Mouse (Mus musculus): ENCODE data around the gene Cyp3a16.
"Not testable (repeated sequence)": the region's sequence is repeated elsewhere in the genome, so short reads cannot be mapped to it uniquely, and the experiment has no call there.

Gene Cyp3a16

DNA sequence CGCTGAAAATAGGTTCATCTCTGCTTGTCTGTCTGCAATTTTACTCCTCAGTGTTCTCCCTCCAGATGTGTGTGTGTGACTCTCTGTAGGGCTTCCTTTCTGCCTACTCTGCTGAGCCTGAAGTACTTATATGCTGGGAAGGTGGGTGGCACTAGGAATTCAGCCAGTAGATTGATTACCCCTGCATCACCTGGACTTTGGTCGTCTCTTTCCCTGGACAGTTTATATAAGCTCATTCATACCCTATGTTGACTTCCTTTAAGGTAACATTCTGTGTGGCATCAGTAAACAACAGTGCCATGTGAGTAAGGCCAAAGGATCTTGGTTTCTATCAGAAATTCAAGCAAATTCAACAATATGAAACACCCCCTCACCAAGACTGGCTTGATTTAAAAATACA is at the start of gene Cyp3a16:
Cyp3a16 (minus strand) TSS at position 101 of the 400 bp plus-strand sequence.
- not testable (repeated sequence) for DNase-seq (ENCODE audit: low read depth, low spot score)

DNA sequence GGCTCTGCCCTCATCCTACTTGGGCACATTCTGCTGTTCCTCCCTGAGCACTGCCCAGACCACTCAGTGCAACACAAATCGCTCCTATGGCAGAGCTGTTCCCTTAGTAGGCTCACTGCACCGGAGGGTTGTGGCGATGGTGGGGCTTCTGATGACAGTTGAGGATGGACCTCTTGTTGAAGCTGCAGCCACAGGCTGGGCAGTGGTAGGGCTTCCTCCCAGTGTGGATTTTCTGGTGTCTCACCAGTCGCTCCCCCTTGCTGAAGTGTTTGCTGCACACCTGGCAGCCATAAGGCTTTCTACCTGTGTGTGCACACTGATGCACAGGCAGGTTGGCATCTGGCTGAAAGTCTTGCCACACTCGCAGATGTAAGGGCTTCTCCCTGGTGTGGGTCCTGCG is 20.8 kb upstream of the Cyp3a16 start:
- DNase-seq (ENCODE audit: low read depth, low spot score) = no peak

- DNase-seq (ENCODE audit: low read depth, low spot score) = no peak
Observed at GRCm38 (mm10) chr5:145464304-145465088, 5.0 kb downstream of the Cyp3a16 start.

DNA sequence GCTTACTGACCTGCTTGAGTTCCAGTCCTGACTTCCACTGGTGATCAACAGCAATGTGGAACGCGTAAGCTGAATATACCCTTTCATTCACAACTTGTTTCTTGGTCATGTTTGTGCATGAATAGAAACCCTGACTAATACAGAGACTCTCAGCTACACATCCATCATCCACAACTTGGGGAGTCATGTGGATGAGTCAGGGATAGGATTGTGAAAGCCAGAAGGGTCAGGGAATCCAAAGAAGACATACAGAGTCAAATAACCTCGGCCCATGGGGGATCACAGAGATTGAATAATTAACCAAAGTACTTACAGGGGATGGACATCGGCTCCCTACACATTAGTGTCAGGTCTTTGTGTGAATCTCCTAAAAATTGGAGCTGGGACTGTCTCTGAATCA is 7.2 kb downstream of the Cyp3a16 start:
- no peak for DNase-seq (ENCODE audit: low read depth, low spot score)

DNA sequence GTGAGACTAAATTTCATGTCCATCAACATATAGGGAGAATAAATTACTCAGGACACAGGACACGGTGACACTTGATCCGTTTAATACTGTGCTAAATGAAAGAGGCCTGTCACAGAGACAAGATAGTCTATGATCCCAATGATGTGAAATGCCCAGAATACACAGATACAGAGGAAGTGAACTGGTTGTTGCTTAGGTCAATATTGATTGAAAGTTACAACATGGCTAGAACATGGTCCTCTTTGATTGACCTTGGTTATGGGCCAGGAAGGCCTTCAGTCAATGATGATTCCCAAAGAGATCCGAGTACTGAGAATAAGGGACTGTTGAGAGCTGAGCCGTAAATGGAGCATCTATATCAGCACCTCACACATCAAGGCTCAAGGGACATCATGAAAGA is 15.1 kb downstream of the Cyp3a16 start:
- DNase-seq (ENCODE audit: low read depth, low spot score) = no peak

GRCm38 (mm10) chr5:145433688-145434087 is 35.8 kb downstream of the Cyp3a16 start:
- no peak for DNase-seq (ENCODE audit: low read depth, low spot score)

DNA sequence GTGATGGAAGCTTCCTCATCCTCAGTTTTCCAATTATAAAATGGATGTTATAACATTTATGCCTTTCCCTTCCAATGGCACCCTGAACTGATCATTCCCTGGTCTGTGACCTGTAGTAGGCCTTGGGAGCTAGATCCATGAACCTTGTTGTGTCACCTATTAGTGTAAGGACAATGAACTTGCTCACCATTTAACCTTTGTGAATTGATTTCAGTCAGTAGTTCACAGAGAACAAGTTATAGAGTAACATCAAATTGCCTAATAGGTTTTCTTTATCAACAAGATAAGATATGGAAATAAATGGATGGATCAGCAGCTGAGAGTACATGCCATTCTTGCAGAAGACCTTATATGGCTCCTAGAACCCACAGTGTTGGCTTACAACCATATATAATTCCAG is 38.5 kb downstream of the Cyp3a16 start:
- DNase-seq (ENCODE audit: low read depth, low spot score) = no peak

GRCm38 (mm10) chr5:145422287-145422686 is 47.2 kb downstream of the Cyp3a16 start:
- no peak for DNase-seq (ENCODE audit: low read depth, low spot score)

DNA sequence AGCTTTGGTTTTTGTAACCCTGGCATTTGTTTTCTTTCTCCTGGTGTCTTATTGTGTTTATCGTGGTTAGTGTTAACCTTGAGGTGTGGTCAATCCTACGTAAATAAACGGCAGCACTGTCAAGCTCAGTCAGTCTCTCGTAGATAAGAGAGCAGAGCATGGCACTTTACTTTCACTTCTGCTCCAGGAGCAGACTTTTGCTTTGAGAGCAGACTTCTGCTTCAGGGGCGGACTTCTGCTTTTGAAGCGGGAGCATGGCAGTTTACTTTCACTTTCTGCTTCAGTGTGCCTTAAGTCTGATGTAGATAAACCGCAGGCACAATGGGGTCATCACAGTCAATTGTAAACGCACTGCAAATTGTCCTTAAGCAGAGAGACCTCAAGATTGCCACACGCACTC is 54.1 kb downstream of the Cyp3a16 start:
- DNase-seq (ENCODE audit: low read depth, low spot score) = not testable (repeated sequence)

Measured in mesoderm, embryonic 11.5 days (tissue).